Mouse (Mus musculus): ENCODE measurements around the gene Wdr45. TPM values are rescaled to one million over a fixed set of nuclear protein-coding genes. Genes with fewer than 3 reads are reported as not detected.

Gene Wdr45
- polyA plus RNA-seq, 1 experiment from 2014 or later = 26.2 TPM

- Histone ChIP-seq H3K27ac (no peak overlapping the region), H3K4me3 (no peak overlapping the region), H3K4me1 (no peaks in the 10 kb centered on the region), H3K9ac (no peak overlapping the region), H3K4me2 (replicated peaks) (no peak overlapping the region), H3K36me3 (peaks cover 17% of the 10 kb centered on the region), H3K27me3 (replicated peaks) (no peaks in the 10 kb centered on the region), H3K9me3 (no peaks in the 10 kb centered on the region)
- WGBS = 78% methylated on average over 9 of the region's 9 CpGs
- no peak for ATAC-seq (ENCODE audit: low FRiP score, low read depth)
Observed at GRCm38 (mm10) chrX:7775501-7776205, 61.5 kb downstream of the Wdr45 start.

- Histone ChIP-seq H3K27ac (no peak overlapping the region), H3K36me3 (peaks cover 13% of the 10 kb centered on the region), H3K9me3 (no peaks in the 10 kb centered on the region), H3K9ac (no peak overlapping the region), H3K4me3 (no peak overlapping the region), H3K4me2 (replicated peaks) (no peak overlapping the region), H3K27me3 (replicated peaks) (no peaks in the 10 kb centered on the region), H3K4me1 (no peaks in the 10 kb centered on the region)
- WGBS = 48% methylated on average over 8 of the region's 8 CpGs
- ATAC-seq (ENCODE audit: low FRiP score, low read depth) = peak; percentile 56; the same call in 1 of the 2 replicates
Observed at GRCm38 (mm10) chrX:7776329-7777082, 62.4 kb downstream of the Wdr45 start.

Other genes with a start within 250 kb of the Wdr45 start
- 0.06 and 0.09 TPM in 2 replicates for gene Foxp3, start 140.7 kb upstream of the Wdr45 start, polyA plus RNA-seq (2016; fragmentation: Nextera tagmentation; extraction: Ambion mirVana)
- gene Ppp1r3f, start 140.1 kb upstream of the Wdr45 start, polyA plus RNA-seq (2016; fragmentation: Nextera tagmentation; extraction: Ambion mirVana) = 4.6 and 5.3 TPM in 2 replicates
- gene Ccdc22, start 108.8 kb upstream of the Wdr45 start, polyA plus RNA-seq (2016; fragmentation: Nextera tagmentation; extraction: Ambion mirVana) = 30.2 and 30.6 TPM in 2 replicates
- 0.47 TPM in 1 of 2 replicates, not detected in the other for gene Cacna1f, start 107.2 kb upstream of the Wdr45 start, polyA plus RNA-seq (2016; fragmentation: Nextera tagmentation; extraction: Ambion mirVana)
- 62.2 and 71.0 TPM in 2 replicates for gene Syp, start 75.9 kb upstream of the Wdr45 start, polyA plus RNA-seq (2016; fragmentation: Nextera tagmentation; extraction: Ambion mirVana)
- 2.4 and 3.0 TPM in 2 replicates for gene Prickle3, start 57.1 kb upstream of the Wdr45 start, polyA plus RNA-seq (2016; fragmentation: Nextera tagmentation; extraction: Ambion mirVana)
- 31.2 and 34.6 TPM in 2 replicates for gene Plp2, start 42.9 kb upstream of the Wdr45 start, polyA plus RNA-seq (2016; fragmentation: Nextera tagmentation; extraction: Ambion mirVana)
- gene Magix, start 33.1 kb upstream of the Wdr45 start, polyA plus RNA-seq (2016; fragmentation: Nextera tagmentation; extraction: Ambion mirVana) = 0.09 TPM in 1 of 2 replicates, not detected in the other
- gene Gpkow, start 17.2 kb upstream of the Wdr45 start, polyA plus RNA-seq (2016; fragmentation: Nextera tagmentation; extraction: Ambion mirVana) = 44.1 and 46.6 TPM in 2 replicates
- not detected in 2 replicates for gene Gm45208, start 7.9 kb downstream of the Wdr45 start, polyA plus RNA-seq (2016; fragmentation: Nextera tagmentation; extraction: Ambion mirVana)
- 89.2 and 93.6 TPM in 2 replicates for gene Praf2, start 14.1 kb downstream of the Wdr45 start, polyA plus RNA-seq (2016; fragmentation: Nextera tagmentation; extraction: Ambion mirVana)
- 34.8 and 38.7 TPM in 2 replicates for gene Ccdc120, start 36.6 kb downstream of the Wdr45 start, polyA plus RNA-seq (2016; fragmentation: Nextera tagmentation; extraction: Ambion mirVana)
- gene Tfe3, start 48.2 kb downstream of the Wdr45 start, polyA plus RNA-seq (2016; fragmentation: Nextera tagmentation; extraction: Ambion mirVana) = 32.9 and 35.5 TPM in 2 replicates
- gene Gripap1, start 75.4 kb downstream of the Wdr45 start, polyA plus RNA-seq (2016; fragmentation: Nextera tagmentation; extraction: Ambion mirVana) = 73.3 and 81.4 TPM in 2 replicates
- 1.5 and 2.3 TPM in 2 replicates for gene Kcnd1, start 108.0 kb downstream of the Wdr45 start, polyA plus RNA-seq (2016; fragmentation: Nextera tagmentation; extraction: Ambion mirVana)
- gene Otud5, start 127.0 kb downstream of the Wdr45 start, polyA plus RNA-seq (2016; fragmentation: Nextera tagmentation; extraction: Ambion mirVana) = 68.6 and 72.3 TPM in 2 replicates
- 9.3 and 12.8 TPM in 2 replicates for gene Pim2, start 163.9 kb downstream of the Wdr45 start, polyA plus RNA-seq (2016; fragmentation: Nextera tagmentation; extraction: Ambion mirVana)
- 35.4 and 36.5 TPM in 2 replicates for gene Slc35a2, start 169.7 kb downstream of the Wdr45 start, polyA plus RNA-seq (2016; fragmentation: Nextera tagmentation; extraction: Ambion mirVana)
- gene Pqbp1, start 184.9 kb downstream of the Wdr45 start, polyA plus RNA-seq (2016; fragmentation: Nextera tagmentation; extraction: Ambion mirVana) = 179 and 180 TPM in 2 replicates
- gene Timm17b, start 185.0 kb downstream of the Wdr45 start, polyA plus RNA-seq (2016; fragmentation: Nextera tagmentation; extraction: Ambion mirVana) = 143 and 147 TPM in 2 replicates
- not detected in 2 replicates for gene Gm10491, start 193.5 kb downstream of the Wdr45 start, polyA plus RNA-seq (2016; fragmentation: Nextera tagmentation; extraction: Ambion mirVana)
- not detected in 2 replicates for gene Gm10490, start 195.2 kb downstream of the Wdr45 start, polyA plus RNA-seq (2016; fragmentation: Nextera tagmentation; extraction: Ambion mirVana)
- 137 and 142 TPM in 2 replicates for gene Pcsk1n, start 205.5 kb downstream of the Wdr45 start, polyA plus RNA-seq (2016; fragmentation: Nextera tagmentation; extraction: Ambion mirVana)
- gene Eras, start 214.3 kb downstream of the Wdr45 start, polyA plus RNA-seq (2016; fragmentation: Nextera tagmentation; extraction: Ambion mirVana) = not detected in 2 replicates
- 56.8 and 60.8 TPM in 2 replicates for gene Hdac6, start 233.6 kb downstream of the Wdr45 start, polyA plus RNA-seq (2016; fragmentation: Nextera tagmentation; extraction: Ambion mirVana)